Mouse (Mus musculus): ENCODE results near the gene Ost4.

Ost4 gene

DNA sequence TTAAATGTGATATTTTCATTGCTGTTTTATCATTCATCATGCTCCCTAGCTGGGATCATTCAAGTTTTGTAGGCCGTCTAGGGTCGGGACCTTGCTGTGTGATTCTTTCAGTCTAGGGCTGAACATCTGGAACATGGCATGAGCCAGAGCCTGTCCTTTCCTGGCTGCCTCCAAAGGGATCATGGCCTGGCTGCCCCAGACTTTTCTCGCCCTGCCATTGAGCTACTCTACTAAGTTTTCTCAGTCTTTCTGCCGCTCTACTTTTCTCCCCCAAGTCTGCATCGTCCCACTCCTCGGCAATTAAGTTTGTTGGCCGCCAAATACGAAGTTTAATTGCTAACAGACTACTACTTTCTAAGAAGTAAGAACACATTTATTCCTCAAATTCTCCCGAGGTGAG, 38.6 kb downstream of the Ost4 start:
- H3K27me3 ChIP-seq (ENCODE audit: insufficient read depth, low read length) = peaks cover 7% of the 10 kb centered on the region; the same call in 1 of the 2 replicates
- H3K9me3 ChIP-seq (ENCODE audit: low read length) = no peaks in the 10 kb centered on the region
- no peak for TF ChIP-seq CTCF (conservative IDR thresholded peaks at IDR 0.05; ENCODE audit: low read length)
- TF ChIP-seq POU5F1 (IDR thresholded peaks at IDR 0.05; ENCODE audit: borderline replicate concordance, low read length) = no peak
- TF ChIP-seq NANOG (IDR thresholded peaks at IDR 0.05; ENCODE audit: borderline replicate concordance, low read length) = no peak
- peak overlapping the region; percentile 92 for H3K4me3 ChIP-seq (replicated peaks; ENCODE audit: low read length)
- H3K4me1 ChIP-seq (replicated peaks; ENCODE audit: low read depth, low read length) = peaks cover 67% of the 10 kb centered on the region
- peaks cover 37% of the 10 kb centered on the region for H3K36me3 ChIP-seq (ENCODE audit: insufficient read depth, low read length)

DNA sequence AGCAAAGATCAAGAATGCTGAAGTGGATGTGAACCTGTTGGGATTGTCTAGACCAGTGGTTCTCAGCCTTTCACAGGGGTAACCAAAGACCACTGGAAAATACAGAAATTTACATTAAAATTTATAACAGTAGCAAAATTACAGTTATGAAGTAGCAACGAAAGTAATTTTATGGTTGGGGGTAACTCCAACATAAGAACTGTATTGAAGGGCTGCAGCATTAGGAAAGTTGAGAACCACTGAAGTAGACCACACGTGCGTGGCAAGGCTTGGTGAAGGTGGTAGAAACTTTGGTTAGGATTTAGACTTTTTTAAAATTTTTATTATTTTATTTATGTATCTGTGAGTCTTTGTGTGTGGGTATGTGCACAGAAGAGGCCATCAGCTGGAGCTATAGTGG, 39.9 kb downstream of the Ost4 start, which contains the start of gene Tmem214:
Gene Tmem214, plus strand, starts transcription at position 301 of the 400 bp plus-strand sequence.
- peak within 1 kb of the TSS; percentile 92; the same call in 1 of the 2 replicates for H3K4me3 ChIP-seq (replicated peaks; ENCODE audit: low read length)
- TF ChIP-seq CTCF (conservative IDR thresholded peaks at IDR 0.05; ENCODE audit: low read length) (no peak), POU5F1 (IDR thresholded peaks at IDR 0.05; ENCODE audit: borderline replicate concordance, low read length) (no peak), NANOG (IDR thresholded peaks at IDR 0.05; ENCODE audit: borderline replicate concordance, low read length) (no peak)
- H3K9me3 ChIP-seq (ENCODE audit: low read length) = no peaks in the 10 kb centered on the region
- peaks cover 12% of the 10 kb centered on the region; the same call in 1 of the 2 replicates for H3K27me3 ChIP-seq (ENCODE audit: insufficient read depth, low read length)
- peaks cover 24% of the 10 kb centered on the region for H3K36me3 ChIP-seq (ENCODE audit: insufficient read depth, low read length)
- peaks cover 65% of the 10 kb centered on the region for H3K4me1 ChIP-seq (replicated peaks; ENCODE audit: low read depth, low read length)

DNA sequence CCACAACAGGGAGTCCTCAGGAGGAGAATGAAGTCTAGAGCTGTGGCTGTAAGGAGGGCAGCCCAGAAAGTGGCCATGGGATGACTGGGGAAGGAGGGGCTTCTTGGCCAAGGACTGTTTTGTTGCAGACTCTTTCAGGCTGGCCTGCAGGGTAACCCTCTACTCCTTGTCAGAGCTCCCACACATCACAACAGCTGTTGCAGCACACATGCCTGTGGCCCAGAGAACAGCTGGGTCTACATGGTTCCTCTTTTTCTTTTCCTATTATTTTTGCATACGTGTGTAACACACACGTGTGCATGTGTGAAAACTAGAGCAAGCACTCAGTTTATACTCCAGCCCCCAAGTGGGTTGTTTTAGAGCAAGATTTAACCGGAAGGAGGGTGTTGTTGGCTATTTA, 40.7 kb downstream of the Ost4 start:
- Histone ChIP-seq H3K4me3 (replicated peaks; ENCODE audit: low read length) (no peak overlapping the region), H3K27me3 (ENCODE audit: insufficient read depth, low read length) (peaks cover 12% of the 10 kb centered on the region; the same call in 1 of the 2 replicates), H3K9me3 (ENCODE audit: low read length) (no peaks in the 10 kb centered on the region), H3K36me3 (ENCODE audit: insufficient read depth, low read length) (peaks cover 16% of the 10 kb centered on the region), H3K4me1 (replicated peaks; ENCODE audit: low read depth, low read length) (peaks cover 57% of the 10 kb centered on the region)
- TF ChIP-seq POU5F1 (IDR thresholded peaks at IDR 0.05; ENCODE audit: borderline replicate concordance, low read length) = no peak
- no peak for TF ChIP-seq NANOG (IDR thresholded peaks at IDR 0.05; ENCODE audit: borderline replicate concordance, low read length)
- no peak for TF ChIP-seq CTCF (conservative IDR thresholded peaks at IDR 0.05; ENCODE audit: low read length)

DNA sequence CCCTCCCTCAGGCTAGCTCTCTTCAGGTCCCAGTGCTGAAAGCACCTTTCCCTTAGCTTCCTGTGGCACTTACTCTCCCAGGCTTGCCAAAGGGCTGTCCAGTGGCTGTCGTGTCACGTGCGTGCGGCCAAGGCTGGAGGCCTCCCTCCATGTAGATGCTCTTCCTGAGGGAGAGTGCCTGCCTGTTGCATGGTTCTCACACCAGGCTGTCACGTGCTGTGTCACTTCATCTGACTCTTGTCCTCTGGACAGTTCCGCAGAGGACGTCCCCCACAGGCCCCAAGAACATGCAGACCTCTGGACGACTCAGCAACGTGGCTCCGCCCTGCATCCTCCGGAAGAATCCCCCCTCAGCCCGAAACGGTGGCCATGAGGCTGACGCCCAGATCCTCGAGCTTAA, 43.3 kb downstream of the Ost4 start:
- no peaks in the 10 kb centered on the region for H3K9me3 ChIP-seq (ENCODE audit: low read length)
- peak overlapping the region; percentile 30 for H3K4me3 ChIP-seq (replicated peaks; ENCODE audit: low read length)
- TF ChIP-seq CTCF (conservative IDR thresholded peaks at IDR 0.05; ENCODE audit: low read length) = no peak
- peaks cover 38% of the 10 kb centered on the region for H3K4me1 ChIP-seq (replicated peaks; ENCODE audit: low read depth, low read length)
- peaks cover 12% of the 10 kb centered on the region for H3K27me3 ChIP-seq (ENCODE audit: insufficient read depth, low read length)
- no peaks in the 10 kb centered on the region for H3K36me3 ChIP-seq (ENCODE audit: insufficient read depth, low read length)

DNA sequence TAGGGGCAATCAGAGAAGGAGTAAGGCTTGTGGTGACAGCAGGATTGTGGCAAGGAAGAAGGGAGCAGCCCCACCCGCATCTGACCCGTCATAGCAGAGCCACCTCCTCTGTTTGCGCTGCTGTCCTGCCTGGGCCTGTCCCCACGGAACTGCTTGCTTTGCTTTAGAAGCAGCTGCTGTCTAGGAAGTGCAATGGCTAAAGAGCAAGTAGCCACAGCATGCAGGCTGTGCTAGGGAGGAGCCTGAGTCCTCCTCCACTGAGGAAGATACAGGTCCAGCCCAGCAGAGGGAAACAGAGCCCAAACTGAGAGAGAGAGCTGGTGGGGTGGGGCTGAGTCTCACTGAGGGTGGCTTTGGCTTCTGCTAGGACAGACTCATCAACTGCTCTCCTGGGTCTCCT, 43.7 kb downstream of the Ost4 start:
- peak overlapping the region; percentile 30; the same call in 1 of the 2 replicates for H3K4me3 ChIP-seq (replicated peaks; ENCODE audit: low read length)
- TF ChIP-seq POU5F1 (IDR thresholded peaks at IDR 0.05; ENCODE audit: borderline replicate concordance, low read length) = no peak
- no peak for TF ChIP-seq CTCF (conservative IDR thresholded peaks at IDR 0.05; ENCODE audit: low read length)
- TF ChIP-seq NANOG (IDR thresholded peaks at IDR 0.05; ENCODE audit: borderline replicate concordance, low read length) = no peak
- peaks cover 12% of the 10 kb centered on the region for H3K27me3 ChIP-seq (ENCODE audit: insufficient read depth, low read length)
- no peaks in the 10 kb centered on the region for H3K36me3 ChIP-seq (ENCODE audit: insufficient read depth, low read length)
- no peaks in the 10 kb centered on the region for H3K9me3 ChIP-seq (ENCODE audit: low read length)
- peaks cover 38% of the 10 kb centered on the region for H3K4me1 ChIP-seq (replicated peaks; ENCODE audit: low read depth, low read length)

DNA sequence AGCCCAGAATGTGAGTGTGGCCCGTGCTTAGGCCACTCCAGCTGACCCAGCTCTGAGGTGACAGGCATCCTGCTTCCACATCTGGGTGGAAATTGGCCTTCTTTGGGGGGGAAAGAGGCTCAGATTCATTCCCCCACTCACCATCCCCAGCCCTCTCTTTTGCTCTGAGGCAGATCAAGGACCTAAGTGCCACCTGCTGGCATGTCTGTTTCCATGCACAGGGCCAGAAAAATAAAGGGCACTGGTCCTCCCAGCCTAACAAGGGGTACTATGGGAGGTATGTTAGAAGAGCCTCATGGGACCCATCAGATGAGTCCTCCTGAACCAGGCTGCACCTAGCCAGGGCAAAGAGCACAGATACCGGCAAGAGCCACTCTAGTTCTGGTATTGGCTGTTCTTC, 51.5 kb downstream of the Ost4 start:
- Histone ChIP-seq H3K4me3 (replicated peaks; ENCODE audit: low read length) (no peak overlapping the region), H3K9me3 (ENCODE audit: low read length) (no peaks in the 10 kb centered on the region), H3K4me1 (replicated peaks; ENCODE audit: low read depth, low read length) (peaks cover 12% of the 10 kb centered on the region), H3K27me3 (ENCODE audit: insufficient read depth, low read length) (no peaks in the 10 kb centered on the region; the same call in 1 of the 2 replicates), H3K36me3 (ENCODE audit: insufficient read depth, low read length) (no peaks in the 10 kb centered on the region)
- no peak for TF ChIP-seq NANOG (IDR thresholded peaks at IDR 0.05; ENCODE audit: borderline replicate concordance, low read length)
- no peak for TF ChIP-seq CTCF (conservative IDR thresholded peaks at IDR 0.05; ENCODE audit: low read length)
- no peak for TF ChIP-seq POU5F1 (IDR thresholded peaks at IDR 0.05; ENCODE audit: borderline replicate concordance, low read length)

Measured in E14TG2a.4 (cell line).